Comparison of ENCODE assay signal across 13 mouse cellular contexts in the genomic region with DNA sequence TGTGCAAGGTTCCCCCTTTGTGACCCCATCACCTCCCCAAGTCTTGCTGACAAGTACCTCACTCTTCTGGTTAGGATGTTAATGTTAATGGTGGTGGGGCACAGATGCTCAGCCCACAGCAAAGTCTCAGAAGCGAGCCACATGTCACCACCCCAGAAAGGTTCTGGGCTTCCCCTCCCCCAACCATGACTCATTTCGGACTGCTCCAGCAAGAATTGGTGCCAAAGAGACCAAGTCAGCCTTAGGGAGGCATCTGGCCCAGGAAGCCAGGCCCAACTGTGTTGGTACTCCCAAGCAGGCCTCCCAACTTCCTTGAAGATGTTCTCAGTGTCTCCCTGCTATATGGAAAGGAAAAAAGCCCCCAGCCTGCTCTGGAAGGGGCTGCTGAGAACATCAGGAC.
DNase-seq lines count a peak whose midpoint lies in the region.
"Had no signal": no experiment of that assay in that cellular context is flagged by ENCODE, and none has a peak within 500 bp of the region (broad histone marks: within the 10 kb centered on the region; RNA-seq: fewer than 3 reads in every experiment).

No protein-coding gene starts in this region.

- DNase-seq in urinary bladder, postnatal 14 days (ENCODE audit: low spot score), result peak; percentile 54
- DNase-seq in urinary bladder, adult 2 months (ENCODE audit: low spot score), result no peak
- peak; percentile 25 for DNase-seq in MN1 (ENCODE audit: low spot score)
- DNase-seq in brain, adult 2 months (ENCODE audit: low read depth, low spot score), result peak; percentile 46
- DNase-seq in spleen, postnatal 36 days (ENCODE audit: low spot score in 2 of 2), result no peak
- DNase-seq in left cerebral cortex, adult 9 months (ENCODE audit: low spot score in 2 of 2), result no peak
- no peak for DNase-seq in layer of hippocampus, adult 11-12 months (ENCODE audit: low spot score)
- DNase-seq: adrenal gland, postnatal 14 days; cerebellum, adult 18-20 months; cerebellum, adult 9-11 months; cerebellum, postnatal 36 days; gastrocnemius, adult 2 months; gastrocnemius, postnatal 25 days had no signal

Comparison
In these comparisons a context has a peak if more than half of its experiments do, and no peak if none do; other contexts are left out.
1. DNase-seq: peak in urinary bladder, postnatal 14 days (single experiment), MN1 (single experiment) and brain, adult 2 months (single experiment); none in urinary bladder, adult 2 months (single experiment), spleen, postnatal 36 days (0 of 2), left cerebral cortex, adult 9 months (0 of 2) and layer of hippocampus, adult 11-12 months (single experiment).